Mouse (Mus musculus) intestine, embryonic 14.5 days (tissue): ENCODE data around the gene Zfp94. TPM values are rescaled to one million over a fixed set of nuclear protein-coding genes. Genes with fewer than 3 reads are reported as not detected.
"Not testable (repeated sequence)": the region's sequence is repeated elsewhere in the genome, so short reads cannot be mapped to it uniquely, and the experiment has no call there.

Source experiments
- ATAC-seq: fragments of 200-750 bp; cut with Nextera tagmentation; replicated peaks from 2 replicates; pipeline ENCODE4 v1.8.0; 2017; ENCODE audit warnings: low read depth, moderate number of reproducible peaks, moderate TSS enrichment, moderate library complexity; ENCODE audit not compliant: low FRiP score, low TSS enrichment
- DNase-seq: peaks from one replicate; pipeline ENCODE4 v3.0.0-alpha.2; 2018; ENCODE audit warnings: low spot score
- H3K27ac ChIP-seq: fragments of 300-500 bp; sonication (generic); 2 replicates; pipeline ENCODE4 v1.5.1; 2014; ENCODE audit warnings: low read depth, mild to moderate bottlenecking, control low read depth
- H3K27me3 ChIP-seq: fragments of 300-500 bp; sonication (generic); replicated peaks from 2 replicates; pipeline ENCODE4 v1.6.1; 2014; ENCODE audit warnings: low read length, control low read depth; ENCODE audit not compliant: control insufficient read depth, insufficient read depth
- H3K36me3 ChIP-seq: fragments of 300-500 bp; sonication (generic); 2 replicates; pipeline ENCODE4 v1.6.1; 2014; ENCODE audit warnings: low read length, control low read depth; ENCODE audit not compliant: control insufficient read depth, insufficient read depth
- H3K4me1 ChIP-seq: fragments of 300-500 bp; sonication (generic); replicated peaks from 2 replicates; pipeline ENCODE4 v1.6.1; 2014; ENCODE audit warnings: low read length, control low read depth, mixed read lengths; ENCODE audit not compliant: control insufficient read depth, insufficient read depth
- H3K4me2 ChIP-seq: fragments of 300-500 bp; sonication (generic); 2 replicates; pipeline ENCODE4 v1.6.1; 2014; ENCODE audit warnings: low read length
- H3K4me3 ChIP-seq: fragments of 300-500 bp; sonication (generic); 2 replicates; pipeline ENCODE4 v1.5.1; 2014; ENCODE audit warnings: low read depth, low read length, control low read depth, mixed read lengths
- H3K9ac ChIP-seq: fragments of 300-500 bp; sonication (generic); 2 replicates; pipeline ENCODE4 v1.6.1; 2014; ENCODE audit warnings: mild to moderate bottlenecking, low read length
- H3K9me3 ChIP-seq: fragments of 300-500 bp; sonication (generic); 2 replicates; pipeline ENCODE4 v1.6.1; 2016; ENCODE audit warnings: low read length, control low read depth; ENCODE audit not compliant: control insufficient read depth
- WGBS: fragments of 180-500 bp; shearing (Covaris S2); extraction: QIAGEN DNeasy Blood & Tissue Kit; methylation state at CpG from one replicate; pipeline ENCODE4 v1.1.7; 2014; 5-methylcytosine and 5-hydroxymethylcytosine counted together
- polyA plus RNA-seq: library from polyadenylated mRNA; unstranded; fragments of >200 nt; fragmentation: Nextera tagmentation; extraction: Ambion mirVana; gene quantifications from 2 replicates; pipeline ENCODE4 v1.2.1, GENCODE M21; 2014

Zfp94 gene
- polyA plus RNA-seq, 1 experiment from 2014 or later: 9.1 TPM

GRCm38 (mm10) chr7:24278771-24279170 lies 37.7 kb downstream of the Zfp94 start:
- 86% methylated on average over 3 of the region's 3 CpGs for WGBS

GRCm38 (mm10) chr7:24274456-24274855 lies 42.0 kb downstream of the Zfp94 start:
- Histone ChIP-seq H3K9ac (no peak overlapping the region), H3K27me3 (no peaks in the 10 kb centered on the region), H3K4me3 (no peak overlapping the region), H3K4me1 (no peaks in the 10 kb centered on the region; the same call in 1 of the 2 replicates), H3K27ac (no peak overlapping the region), H3K36me3 (peaks cover 24% of the 10 kb centered on the region), H3K4me2 (no peak overlapping the region), H3K9me3 (no peaks in the 10 kb centered on the region)
- peak; percentile 29 for DNase-seq
- WGBS: 95% methylated on average over 4 of the region's 4 CpGs
- no peak for ATAC-seq

More at GRCm38 (mm10) chr7:24278771-24279170, 37.7 kb downstream of the Zfp94 start:
- H3K27ac ChIP-seq, H3K4me1 ChIP-seq, H3K9me3 ChIP-seq, ATAC-seq, H3K4me2 ChIP-seq, H3K27me3 ChIP-seq, DNase-seq, H3K9ac ChIP-seq, H3K4me3 ChIP-seq: not testable (repeated sequence)
- H3K36me3 ChIP-seq: peaks cover 21% of the 10 kb centered on the region

GRCm38 (mm10) chr7:24271191-24271590 lies 45.3 kb downstream of the Zfp94 start:
- peak; percentile 16 for DNase-seq
- WGBS: 94% methylated on average over 6 of the region's 6 CpGs

GRCm38 (mm10) chr7:24270288-24270672 lies 46.2 kb downstream of the Zfp94 start, which contains the start of gene Zfp93:
Gene Zfp93, plus strand, starts transcription at chr7:24270420.
- WGBS: under 1% methylated on average over 12 of the region's 12 CpGs

More at GRCm38 (mm10) chr7:24271191-24271590, 45.3 kb downstream of the Zfp94 start:
- Histone ChIP-seq H3K4me1 (no peaks in the 10 kb centered on the region; the same call in 1 of the 2 replicates), H3K4me3 (no peak overlapping the region), H3K9ac (no peak overlapping the region), H3K9me3 (no peaks in the 10 kb centered on the region), H3K4me2 (peak overlapping the region; percentile 68; the same call in 1 of the 2 replicates), H3K27me3 (no peaks in the 10 kb centered on the region), H3K36me3 (peaks cover 20% of the 10 kb centered on the region), H3K27ac (no peak overlapping the region)
- no peak for ATAC-seq

GRCm38 (mm10) chr7:24269667-24270287 lies 46.7 kb downstream of the Zfp94 start:
- H3K27me3 ChIP-seq: no peaks in the 10 kb centered on the region
- ATAC-seq (peak; percentile 48), DNase-seq (peak; percentile 58)
- no peaks in the 10 kb centered on the region; the same call in 1 of the 2 replicates for H3K4me1 ChIP-seq
- H3K36me3 ChIP-seq: peaks cover 12% of the 10 kb centered on the region
- peak overlapping the region; percentile 68 for H3K4me2 ChIP-seq
- H3K27ac ChIP-seq: no peak overlapping the region
- no peaks in the 10 kb centered on the region for H3K9me3 ChIP-seq
- H3K4me3 ChIP-seq: peak overlapping the region; percentile 67
- H3K9ac ChIP-seq: peak overlapping the region; percentile 58
- 34% methylated on average over 7 of the region's 7 CpGs for WGBS

More at GRCm38 (mm10) chr7:24270288-24270672, 46.2 kb downstream of the Zfp94 start, which contains the start of gene Zfp93:
- no peaks in the 10 kb centered on the region for H3K9me3 ChIP-seq
- peak; percentile 90 for ATAC-seq
- H3K27me3 ChIP-seq: no peaks in the 10 kb centered on the region
- no peaks in the 10 kb centered on the region; the same call in 1 of the 2 replicates for H3K4me1 ChIP-seq
- 0 out of 2 replicates have a peak within 1 kb of the TSS, but pooled peaks have one; percentile 59 for H3K27ac ChIP-seq
- peak within 1 kb of the TSS; percentile 67 for H3K4me3 ChIP-seq
- DNase-seq: peak; percentile 82
- peak within 1 kb of the TSS; percentile 58 for H3K9ac ChIP-seq
- peak within 1 kb of the TSS; percentile 68 for H3K4me2 ChIP-seq
- peaks cover 18% of the 10 kb centered on the region for H3K36me3 ChIP-seq

- no peak overlapping the region for H3K4me2 ChIP-seq
- H3K9ac ChIP-seq: no peak overlapping the region
- no peak for ATAC-seq
- WGBS: 80% methylated on average over 3 of the region's 3 CpGs
- H3K27ac ChIP-seq: no peak overlapping the region
- H3K4me3 ChIP-seq: no peak overlapping the region
- peaks cover 7% of the 10 kb centered on the region for H3K36me3 ChIP-seq
- H3K27me3 ChIP-seq: no peaks in the 10 kb centered on the region
- no peaks in the 10 kb centered on the region; the same call in 1 of the 2 replicates for H3K4me1 ChIP-seq
- no peaks in the 10 kb centered on the region for H3K9me3 ChIP-seq
- DNase-seq: peak; percentile 35
These were observed 47.2 kb downstream of the Zfp94 start for GRCm38 (mm10) chr7:24269256-24269655.

- ATAC-seq (no peak), DNase-seq (peak; percentile 21)
- no peak overlapping the region for H3K27ac ChIP-seq
- H3K4me1 ChIP-seq: no peaks in the 10 kb centered on the region; the same call in 1 of the 2 replicates
- no peak overlapping the region for H3K9ac ChIP-seq
- WGBS: 74% methylated on average over 24 of the region's 24 CpGs
- H3K4me3 ChIP-seq: no peak overlapping the region
- no peaks in the 10 kb centered on the region for H3K9me3 ChIP-seq
- no peaks in the 10 kb centered on the region for H3K36me3 ChIP-seq
- no peak overlapping the region for H3K4me2 ChIP-seq
- H3K27me3 ChIP-seq: no peaks in the 10 kb centered on the region
These were observed 48.0 kb downstream of the Zfp94 start for GRCm38 (mm10) chr7:24268176-24269155.

- peaks cover 28% of the 10 kb centered on the region for H3K36me3 ChIP-seq
- no peak overlapping the region for H3K9ac ChIP-seq
- H3K4me3 ChIP-seq: no peak overlapping the region
- no peak overlapping the region for H3K4me2 ChIP-seq
- no peak overlapping the region for H3K27ac ChIP-seq
- no peaks in the 10 kb centered on the region; the same call in 1 of the 2 replicates for H3K4me1 ChIP-seq
- WGBS: 91% methylated on average over 4 of the region's 4 CpGs
- H3K27me3 ChIP-seq: no peaks in the 10 kb centered on the region
- no peak for ATAC-seq
- H3K9me3 ChIP-seq: no peaks in the 10 kb centered on the region
- no peak for DNase-seq
These were observed 56.5 kb downstream of the Zfp94 start for GRCm38 (mm10) chr7:24260000-24260312.
